Mouse (Mus musculus) embryo, embryonic 11 days (tissue): ENCODE data around the gene Colgalt2.

Experiments used
- DNase-seq: peaks from one replicate; pipeline ENCODE4 v3.0.0-alpha.2; 2015

Colgalt2 gene

GRCm38 (mm10) chr1:152496831-152497230 lies 97.2 kb downstream of the Colgalt2 start:
- DNase-seq, result no peak

- peak; percentile 28 for DNase-seq
Observed at GRCm38 (mm10) chr1:152497581-152497980, 98.0 kb downstream of the Colgalt2 start.

- no peak for DNase-seq
Observed at GRCm38 (mm10) chr1:152499802-152500201, 100.2 kb downstream of the Colgalt2 start.

GRCm38 (mm10) chr1:152506175-152506574 lies 106.5 kb downstream of the Colgalt2 start:
- no peak for DNase-seq

- no peak for DNase-seq
Observed at GRCm38 (mm10) chr1:152506726-152507125, 107.1 kb downstream of the Colgalt2 start.

- no peak for DNase-seq
Observed at GRCm38 (mm10) chr1:152508481-152509220, 109.0 kb downstream of the Colgalt2 start.

- DNase-seq, result peak; percentile 54
Observed at GRCm38 (mm10) chr1:152511237-152511636, 111.6 kb downstream of the Colgalt2 start.

GRCm38 (mm10) chr1:152514256-152514655 lies 114.6 kb downstream of the Colgalt2 start:
- no peak for DNase-seq

- DNase-seq, result no peak
Observed at GRCm38 (mm10) chr1:152517057-152517570, 117.5 kb downstream of the Colgalt2 start.

- no peak for DNase-seq
Observed at GRCm38 (mm10) chr1:152518971-152519370, 119.3 kb downstream of the Colgalt2 start.

GRCm38 (mm10) chr1:152520798-152521575 lies 121.4 kb downstream of the Colgalt2 start:
- peak; percentile 74 for DNase-seq

GRCm38 (mm10) chr1:152522226-152522625 lies 122.6 kb downstream of the Colgalt2 start:
- no peak for DNase-seq

GRCm38 (mm10) chr1:152523292-152523691 lies 123.7 kb downstream of the Colgalt2 start:
- no peak for DNase-seq

- DNase-seq, result no peak
Observed at GRCm38 (mm10) chr1:152524098-152524892, 124.7 kb downstream of the Colgalt2 start.

GRCm38 (mm10) chr1:152524987-152525648 lies 125.5 kb downstream of the Colgalt2 start:
- peak; percentile 85 for DNase-seq

GRCm38 (mm10) chr1:152526154-152526553 lies 126.5 kb downstream of the Colgalt2 start:
- DNase-seq, result no peak

- DNase-seq, result no peak
Observed at GRCm38 (mm10) chr1:152528214-152528613, 128.6 kb downstream of the Colgalt2 start.

GRCm38 (mm10) chr1:152528778-152529177 lies 129.1 kb downstream of the Colgalt2 start:
- no peak for DNase-seq

- DNase-seq, result peak; percentile 36
Observed at GRCm38 (mm10) chr1:152531498-152531897, 131.9 kb downstream of the Colgalt2 start.

GRCm38 (mm10) chr1:152534531-152534930 lies 134.9 kb downstream of the Colgalt2 start:
- no peak for DNase-seq

GRCm38 (mm10) chr1:152536416-152537018 lies 136.9 kb downstream of the Colgalt2 start:
- DNase-seq, result no peak

- no peak for DNase-seq
Observed at GRCm38 (mm10) chr1:152537186-152537585, 137.6 kb downstream of the Colgalt2 start.
